Comparison of ENCODE assay signal across 14 mouse cellular contexts in the genomic region with DNA sequence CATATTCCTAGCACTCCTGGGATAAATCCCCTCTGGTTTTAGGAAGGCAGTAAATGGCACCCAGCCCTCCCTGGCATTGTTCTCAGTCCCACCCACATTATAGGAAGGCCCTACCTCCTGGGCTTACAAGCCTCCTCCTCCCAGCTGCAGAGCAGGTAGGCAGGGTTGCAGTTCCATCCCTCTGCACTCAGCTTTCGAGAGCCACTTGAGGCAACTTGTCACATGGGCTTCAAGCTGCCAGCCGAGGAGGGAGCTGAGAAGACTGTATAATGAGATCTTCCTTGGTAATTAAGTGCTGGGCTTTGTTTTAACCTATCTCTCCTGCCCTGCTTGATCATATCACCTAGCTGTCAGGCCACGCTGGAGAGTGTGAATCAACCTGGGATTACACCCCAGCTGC. TPM values are rescaled to one million over a fixed set of nuclear protein-coding genes. Genes with fewer than 3 reads are reported as not detected.
DNase-seq lines count a peak whose midpoint lies in the region; ATAC-seq lines count a peak whose summit lies in the region.
"Had no signal": no experiment of that assay in that cellular context is flagged by ENCODE, and none has a peak within 500 bp of the region (broad histone marks: within the 10 kb centered on the region; RNA-seq: fewer than 3 reads in every experiment).

No protein-coding gene starts in this region.

- no peaks in the 10 kb centered on the region for H3K9me3 ChIP-seq in hindbrain, embryonic 10.5 days
- no peaks in the 10 kb centered on the region for H3K9me3 ChIP-seq in hindbrain, embryonic 11.5 days (ENCODE audit: control insufficient read depth, low read length)
- no peaks in the 10 kb centered on the region for H3K9me3 ChIP-seq in forebrain, embryonic 14.5 days (replicated peaks; ENCODE audit: control insufficient read depth, low read length)
- no peaks in the 10 kb centered on the region for H3K9me3 ChIP-seq in midbrain, embryonic 13.5 days
- no peaks in the 10 kb centered on the region for H3K9me3 ChIP-seq in limb, embryonic 10.5 days (replicated peaks)
- no peaks in the 10 kb centered on the region for H3K9me3 ChIP-seq in kidney, embryonic 14.5 days (ENCODE audit: control insufficient read depth, low read length)
- H3K9me3 ChIP-seq: embryonic facial prominence, embryonic 13.5 days; limb, embryonic 12.5 days had no signal

- no peak overlapping the region for H3K4me2 ChIP-seq in hindbrain, embryonic 11.5 days (replicated peaks; ENCODE audit: low read depth, low read length)
- no peak overlapping the region for H3K4me2 ChIP-seq in forebrain, embryonic 14.5 days (ENCODE audit: low read length)
- no peak overlapping the region for H3K4me2 ChIP-seq in midbrain, embryonic 13.5 days (replicated peaks)
- H3K4me2 ChIP-seq in kidney, embryonic 14.5 days (replicated peaks; ENCODE audit: low read depth, low read length) = no peak overlapping the region
- H3K4me2 ChIP-seq: embryonic facial prominence, embryonic 13.5 days; limb, embryonic 12.5 days had no signal

- H3K9ac ChIP-seq in hindbrain, embryonic 11.5 days (ENCODE audit: low read depth, low read length) = no peak overlapping the region
- no peak overlapping the region for H3K9ac ChIP-seq in forebrain, embryonic 14.5 days (ENCODE audit: low read length)
- H3K9ac ChIP-seq in midbrain, embryonic 13.5 days (replicated peaks) = no peak overlapping the region
- H3K9ac ChIP-seq in kidney, embryonic 14.5 days (ENCODE audit: low read depth, low read length) = no peak overlapping the region
- H3K9ac ChIP-seq: embryonic facial prominence, embryonic 13.5 days; limb, embryonic 12.5 days; liver, postnatal 0 days had no signal

- no peaks in the 10 kb centered on the region for H3K36me3 ChIP-seq in hindbrain, embryonic 10.5 days
- H3K36me3 ChIP-seq in hindbrain, embryonic 11.5 days (ENCODE audit: control insufficient read depth, insufficient read depth, low read length) = no peaks in the 10 kb centered on the region
- no peaks in the 10 kb centered on the region for H3K36me3 ChIP-seq in forebrain, embryonic 14.5 days (ENCODE audit: control insufficient read depth, insufficient read depth, low read length)
- H3K36me3 ChIP-seq in midbrain, embryonic 13.5 days = no peaks in the 10 kb centered on the region
- no peaks in the 10 kb centered on the region for H3K36me3 ChIP-seq in limb, embryonic 10.5 days
- H3K36me3 ChIP-seq in kidney, embryonic 14.5 days (ENCODE audit: control insufficient read depth, insufficient read depth, low read length) = no peaks in the 10 kb centered on the region
- H3K36me3 ChIP-seq: embryonic facial prominence, embryonic 13.5 days; limb, embryonic 12.5 days had no signal

- ATAC-seq in hindbrain, embryonic 11.5 days (ENCODE audit: low FRiP score) = no peak
- peak; percentile 45; the same call in 1 of the 2 replicates for ATAC-seq in forebrain, embryonic 14.5 days
- peak; percentile 58; the same call in 1 of the 2 replicates for ATAC-seq in midbrain, embryonic 13.5 days
- ATAC-seq in kidney, embryonic 14.5 days (ENCODE audit: low FRiP score, low TSS enrichment) = no peak
- ATAC-seq: liver, postnatal 0 days had no signal

- H3K27ac ChIP-seq in hindbrain, embryonic 10.5 days = peak overlapping the region; percentile 53; the same call in 1 of the 2 replicates
- no peak overlapping the region for H3K27ac ChIP-seq in hindbrain, embryonic 11.5 days (ENCODE audit: low read depth, low read length)
- peak overlapping the region; percentile 21; the same call in 1 of the 2 replicates for H3K27ac ChIP-seq in forebrain, embryonic 14.5 days (ENCODE audit: low read depth, low read length)
- H3K27ac ChIP-seq in midbrain, embryonic 13.5 days = peak overlapping the region; percentile 35
- no peak overlapping the region for H3K27ac ChIP-seq in limb, embryonic 10.5 days
- no peak overlapping the region for H3K27ac ChIP-seq in kidney, embryonic 14.5 days (ENCODE audit: low read depth, low read length)
- H3K27ac ChIP-seq: embryonic facial prominence, embryonic 13.5 days; kidney, postnatal 0 days; limb, embryonic 12.5 days had no signal

- no peak overlapping the region for H3K4me3 ChIP-seq in hindbrain, embryonic 10.5 days
- no peak overlapping the region for H3K4me3 ChIP-seq in hindbrain, embryonic 11.5 days (ENCODE audit: low read depth, low read length)
- no peak overlapping the region for H3K4me3 ChIP-seq in forebrain, embryonic 14.5 days (ENCODE audit: low read depth, low read length)
- no peak overlapping the region for H3K4me3 ChIP-seq in midbrain, embryonic 13.5 days (replicated peaks)
- H3K4me3 ChIP-seq in limb, embryonic 10.5 days = no peak overlapping the region
- no peak overlapping the region for H3K4me3 ChIP-seq in kidney, embryonic 14.5 days (ENCODE audit: low read length)
- H3K4me3 ChIP-seq: embryonic facial prominence, embryonic 13.5 days; limb, embryonic 12.5 days had no signal

- DNase-seq in hindbrain, embryonic 10.5 days (ENCODE audit: low spot score) = no peak
- DNase-seq in hindbrain, embryonic 11.5 days (ENCODE audit: low spot score) = no peak
- DNase-seq in forebrain, embryonic 14.5 days (ENCODE audit: low spot score) = peak; percentile 49
- DNase-seq in lung, adult 18-20 months = peak; percentile 67 to 74
- no peak for DNase-seq in cerebellum, postnatal 14 days
- no peak for DNase-seq in limb, embryonic 10.5 days (ENCODE audit: low spot score)
- DNase-seq: cerebellum, adult 9-11 months; thymus, adult 18-20 months had no signal

- H3K4me1 ChIP-seq in hindbrain, embryonic 10.5 days (replicated peaks) = peaks cover 42% of the 10 kb centered on the region
- no peaks in the 10 kb centered on the region for H3K4me1 ChIP-seq in hindbrain, embryonic 11.5 days (replicated peaks; ENCODE audit: control insufficient read depth, insufficient read depth, low read length)
- H3K4me1 ChIP-seq in forebrain, embryonic 14.5 days (ENCODE audit: control insufficient read depth, insufficient read depth, low read length) = peaks cover 9% of the 10 kb centered on the region; the same call in 1 of the 2 replicates
- peaks cover 27% of the 10 kb centered on the region for H3K4me1 ChIP-seq in midbrain, embryonic 13.5 days (replicated peaks)
- peaks cover 30% of the 10 kb centered on the region for H3K4me1 ChIP-seq in limb, embryonic 10.5 days
- H3K4me1 ChIP-seq in kidney, embryonic 14.5 days (ENCODE audit: control insufficient read depth, insufficient read depth, low read length) = peaks cover 16% of the 10 kb centered on the region

- H3K27me3 ChIP-seq in hindbrain, embryonic 10.5 days (ENCODE audit: insufficient read depth, poor library complexity, severe bottlenecking) = peaks cover 41% of the 10 kb centered on the region
- H3K27me3 ChIP-seq in hindbrain, embryonic 11.5 days (ENCODE audit: control insufficient read depth, insufficient read depth, low read length) = no peaks in the 10 kb centered on the region
- no peaks in the 10 kb centered on the region for H3K27me3 ChIP-seq in forebrain, embryonic 14.5 days (replicated peaks; ENCODE audit: control insufficient read depth, insufficient read depth, low read length)
- peaks cover 23% of the 10 kb centered on the region for H3K27me3 ChIP-seq in midbrain, embryonic 13.5 days
- peaks cover 29% of the 10 kb centered on the region for H3K27me3 ChIP-seq in limb, embryonic 10.5 days (ENCODE audit: low read depth, poor library complexity, severe bottlenecking)
- H3K27me3 ChIP-seq in kidney, embryonic 14.5 days (ENCODE audit: control insufficient read depth, insufficient read depth, low read length) = no peaks in the 10 kb centered on the region; the same call in 1 of the 2 replicates

- WGBS in hindbrain, embryonic 10.5 days = 45% methylated on average over 3 of the region's 3 CpGs
- 32% methylated on average over 3 of the region's 3 CpGs for whole genome bisulfite sequencing in hindbrain, embryonic 11.5 days
- 19% methylated on average over 3 of the region's 3 CpGs for WGBS in forebrain, embryonic 14.5 days
- WGBS in midbrain, embryonic 13.5 days = 12% methylated on average over 3 of the region's 3 CpGs
- WGBS in limb, embryonic 10.5 days = 19% methylated on average over 3 of the region's 3 CpGs
- 34% methylated on average over 3 of the region's 3 CpGs for WGBS in kidney, embryonic 14.5 days

RNA-seq across cellular contexts. Expression of a gene that starts 1.4 kb away (rescaled TPM):
- 0.33 and 0.42 TPM in 2 replicates for polyA plus RNA-seq in hindbrain, embryonic 10.5 days (2016; fragmentation: Nextera tagmentation; extraction: Ambion mirVana)
- polyA plus RNA-seq in hindbrain, embryonic 11.5 days (2014; fragmentation: Nextera tagmentation; extraction: Ambion mirVana) = 0.96 and 1.3 TPM in 2 replicates
- 0.11 and 0.26 TPM in 2 replicates for polyA plus RNA-seq in forebrain, embryonic 14.5 days (2014; fragmentation: Nextera tagmentation; extraction: Ambion mirVana)
- 0.30 and 0.39 TPM in 2 replicates for polyA plus RNA-seq in midbrain, embryonic 13.5 days (2015; fragmentation: Nextera tagmentation; extraction: Ambion mirVana)
- polyA plus RNA-seq in limb, embryonic 10.5 days (2016; fragmentation: Nextera tagmentation; extraction: Ambion mirVana) = 0.33 and 0.69 TPM in 2 replicates
- 1.1 TPM in 2 replicates for polyA plus RNA-seq in kidney, embryonic 14.5 days (2014; fragmentation: Nextera tagmentation; extraction: Ambion mirVana)

Comparison
In these comparisons a context has a peak if more than half of its experiments do, and no peak if none do; other contexts are left out.
1. H3K27ac ChIP-seq: peak in hindbrain, embryonic 10.5 days (single experiment), forebrain, embryonic 14.5 days (single experiment) and midbrain, embryonic 13.5 days (single experiment); none in hindbrain, embryonic 11.5 days (single experiment), limb, embryonic 10.5 days (single experiment) and kidney, embryonic 14.5 days (single experiment).
2. DNase-seq: peak in forebrain, embryonic 14.5 days (single experiment) and lung, adult 18-20 months (2 of 2); none in hindbrain, embryonic 10.5 days (single experiment), hindbrain, embryonic 11.5 days (single experiment), cerebellum, postnatal 14 days (0 of 2) and limb, embryonic 10.5 days (single experiment).
3. ATAC-seq: peak in forebrain, embryonic 14.5 days (single experiment) and midbrain, embryonic 13.5 days (single experiment); none in hindbrain, embryonic 11.5 days (single experiment) and kidney, embryonic 14.5 days (single experiment).